Mouse (Mus musculus) activated CD4-positive, CD25-positive, alpha-beta regulatory T cell, adult 4 months (primary cell): Measurements from ENCODE around the gene Sinhcaf. TPM values are rescaled to one million over a fixed set of nuclear protein-coding genes. Genes with fewer than 3 reads are reported as not detected.

ENCODE experiments used
- polyA plus RNA-seq, 2 experiments: library from polyadenylated mRNA; unstranded; fragments of 100-300 nt; shearing (Covaris generic); gene quantifications; one replicate each; pipeline ENCODE4 v1.2.1; 2017

Sinhcaf gene
- polyA plus RNA-seq, 2 experiments from 2014 or later, result 61.4 to 62.9 TPM

Other genes with a start within 250 kb of the Sinhcaf start
- gene Ipo8, start 115.0 kb downstream of the Sinhcaf start, polyA plus RNA-seq, result 10 to 100 TPM; 18.5 to 18.6 TPM
- 1 to 10 TPM; 2.9 to 3.7 TPM for gene Caprin2, start 50.2 kb downstream of the Sinhcaf start, polyA plus RNA-seq
- gene Dennd5b, start 155.2 kb upstream of the Sinhcaf start, polyA plus RNA-seq, result under 1 TPM; 0.45 to 0.98 TPM
- gene Gm10203, start 183.7 kb upstream of the Sinhcaf start, polyA plus RNA-seq, result not detected
- 10 to 100 TPM; 75.2 to 93.2 TPM for gene Etfbkmt, start 193.4 kb upstream of the Sinhcaf start, polyA plus RNA-seq
- 10 to 100 TPM; 17.2 to 31.1 TPM for gene Amn1, start 242.2 kb upstream of the Sinhcaf start, polyA plus RNA-seq